Mouse (Mus musculus): ENCODE measurements around the gene Pole3. TPM values are rescaled to one million over a fixed set of nuclear protein-coding genes. Genes with fewer than 3 reads are reported as not detected.

The Pole3 gene
- 83.9 and 88.4 TPM in 2 replicates for polyA plus RNA-seq (2015; fragmentation: Nextera tagmentation; extraction: Ambion mirVana)

DNA sequence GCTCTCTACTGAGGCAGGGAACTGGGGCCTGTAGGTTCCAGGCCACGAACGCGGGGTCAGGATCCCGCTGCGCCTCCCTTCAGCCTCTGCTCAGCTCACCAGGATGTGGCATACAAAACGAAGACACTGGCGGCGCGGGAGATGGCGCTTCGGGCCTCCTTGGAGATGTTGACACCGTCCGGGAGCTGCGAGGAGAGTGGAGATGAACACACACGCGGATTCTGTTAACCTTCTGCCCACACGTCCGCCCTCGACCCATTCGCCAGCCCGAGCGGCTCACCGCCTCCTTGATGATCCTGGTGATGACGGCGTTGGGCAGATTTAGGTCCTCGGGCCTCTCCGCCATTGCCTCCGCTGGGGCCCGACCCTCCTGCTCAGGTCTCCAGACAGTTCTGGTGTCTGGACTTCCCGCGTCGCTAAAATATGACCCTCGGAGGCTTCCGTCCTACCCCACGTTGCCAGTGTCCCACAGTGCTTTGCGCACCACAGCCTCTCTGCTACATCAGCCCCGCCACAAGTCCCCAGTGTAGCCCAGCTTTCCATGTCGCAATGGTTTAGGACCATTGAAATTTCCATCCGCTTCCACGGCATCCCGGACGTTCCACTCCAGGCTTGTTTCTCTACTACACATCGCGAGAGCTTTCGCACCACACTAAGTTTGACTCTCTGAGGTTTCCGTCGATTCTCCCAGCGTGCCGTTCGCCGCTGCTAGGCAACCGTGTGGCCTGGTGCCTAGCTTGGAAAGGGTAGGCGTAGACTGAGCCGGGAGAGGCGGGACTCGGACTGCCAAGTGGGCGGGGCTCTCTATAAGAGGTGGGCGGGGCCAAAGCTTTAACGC is at the start of gene Pole3, which contains the start of gene 4933430I17Rik:
Gene Pole3, minus strand, starts transcription at position 418 of the 838 bp plus-strand sequence.
Gene 4933430I17Rik, plus strand, starts transcription at position 719 of the 838 bp plus-strand sequence.
- peak within 1 kb of the TSS; percentile 81 for H3K4me3 ChIP-seq
- peaks cover 4% of the 10 kb centered on the region for H3K36me3 ChIP-seq
- H3K4me1 ChIP-seq = peaks cover 19% of the 10 kb centered on the region
- peak within 1 kb of the TSS; percentile 98 for H3K27ac ChIP-seq (replicated peaks)
- WGBS = under 1% methylated on average over 59 of the region's 59 CpGs
- peak; percentile 98 for ATAC-seq (replicated peaks)
- H3K9ac ChIP-seq (replicated peaks) = peak within 1 kb of the TSS; percentile 84
- H3K27me3 ChIP-seq = no peaks in the 10 kb centered on the region
- no peaks in the 10 kb centered on the region for H3K9me3 ChIP-seq
- peak within 1 kb of the TSS; percentile 92 for H3K4me2 ChIP-seq (replicated peaks)

DNA sequence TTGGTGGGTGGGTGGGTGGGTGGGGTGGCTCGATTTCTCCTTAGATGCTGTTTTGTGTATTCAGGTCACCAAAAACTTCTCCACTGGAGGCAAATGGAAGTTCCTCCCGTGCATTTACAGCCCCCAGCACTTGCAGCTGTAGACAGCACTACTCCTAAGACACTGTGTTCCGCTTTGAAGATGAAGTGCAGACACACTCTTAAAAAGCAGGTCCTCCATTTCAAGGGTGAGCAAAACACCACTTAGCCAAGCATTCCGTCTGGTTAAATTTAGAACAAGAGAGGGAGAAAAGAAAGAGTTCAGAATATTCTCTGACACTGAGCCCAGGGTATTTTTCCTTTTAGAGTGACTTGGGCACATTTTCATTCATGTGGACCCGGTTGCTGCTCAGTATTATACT is 45.2 kb upstream of the Pole3 start:
- no peak overlapping the region for H3K4me3 ChIP-seq
- no peak overlapping the region for H3K4me2 ChIP-seq (replicated peaks)
- no peak overlapping the region for H3K27ac ChIP-seq (replicated peaks)
- WGBS = 78% methylated on average over 5 of the region's 5 CpGs
- H3K9ac ChIP-seq (replicated peaks) = no peak overlapping the region
- no peaks in the 10 kb centered on the region for H3K36me3 ChIP-seq
- no peak for ATAC-seq (replicated peaks)
- no peaks in the 10 kb centered on the region for H3K27me3 ChIP-seq
- H3K9me3 ChIP-seq = no peaks in the 10 kb centered on the region
- H3K4me1 ChIP-seq = no peaks in the 10 kb centered on the region

DNA sequence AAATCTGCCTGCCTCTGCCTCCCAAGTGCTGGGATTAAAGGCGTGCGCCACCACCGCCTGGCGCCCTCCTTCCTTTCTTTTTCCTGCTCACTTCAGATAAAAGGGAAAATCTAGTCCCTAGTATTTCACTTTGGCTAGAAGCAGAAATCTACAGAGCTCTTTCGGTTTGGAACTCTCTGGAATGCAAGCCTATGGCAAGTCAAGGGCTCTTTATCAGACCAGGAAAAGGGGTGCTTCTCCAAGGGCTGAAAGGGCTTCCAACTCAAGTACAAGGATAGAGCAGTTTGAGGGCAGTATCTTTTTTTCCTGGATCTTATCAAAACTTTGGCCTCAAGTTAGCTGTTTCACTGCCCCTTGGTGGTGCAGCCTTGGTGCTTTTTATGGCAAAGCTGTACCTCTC is 44.7 kb upstream of the Pole3 start:
- no peak overlapping the region for H3K9ac ChIP-seq (replicated peaks)
- ATAC-seq (replicated peaks) = no peak
- H3K4me2 ChIP-seq (replicated peaks) = no peak overlapping the region
- no peaks in the 10 kb centered on the region for H3K27me3 ChIP-seq
- no peaks in the 10 kb centered on the region for H3K9me3 ChIP-seq
- no peaks in the 10 kb centered on the region for H3K4me1 ChIP-seq
- no peak overlapping the region for H3K4me3 ChIP-seq
- 93% methylated on average over 5 of the region's 5 CpGs for WGBS
- H3K27ac ChIP-seq (replicated peaks) = no peak overlapping the region
- H3K36me3 ChIP-seq = no peaks in the 10 kb centered on the region

DNA sequence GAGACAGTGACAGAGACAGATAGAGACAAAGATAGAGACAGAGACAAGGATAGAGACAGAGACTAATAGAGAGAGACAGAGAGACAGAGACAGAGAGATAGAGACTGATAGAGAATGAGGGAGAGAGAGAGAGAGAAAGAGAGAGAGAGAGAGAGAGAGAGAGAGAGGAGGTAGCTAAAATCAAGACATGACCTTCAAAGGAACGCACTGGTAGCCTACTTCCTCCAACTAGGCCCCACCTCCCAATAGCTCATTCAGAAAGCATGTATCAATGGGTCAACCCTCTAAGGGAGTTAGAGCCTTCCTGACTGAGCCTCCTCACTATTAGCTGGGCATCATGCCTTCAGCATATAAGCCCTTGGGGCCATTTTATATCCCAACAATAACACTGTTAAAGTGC is 43.5 kb upstream of the Pole3 start:
- WGBS = 100% methylated on average over 1 of the region's 1 CpGs
- H3K4me3 ChIP-seq = no peak overlapping the region
- ATAC-seq (replicated peaks) = no peak

DNA sequence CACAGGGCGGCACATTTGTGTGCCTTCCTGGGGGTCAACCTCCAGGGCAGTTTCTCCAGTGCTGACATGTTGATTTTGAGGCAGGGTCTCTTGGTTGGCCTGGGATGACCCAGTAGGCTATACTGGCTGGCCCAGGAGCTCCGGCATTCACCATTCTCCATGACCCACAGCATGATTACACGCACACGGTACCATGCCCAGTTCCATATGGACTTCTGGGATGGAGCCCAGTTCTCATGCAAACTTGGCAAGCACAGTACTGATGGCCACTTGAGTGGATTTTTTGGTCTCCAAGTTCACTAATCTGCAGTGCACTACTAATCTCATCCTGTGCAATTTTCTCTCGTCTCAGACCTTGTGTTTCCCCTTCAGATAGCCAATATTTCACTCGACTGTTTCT is 42.8 kb upstream of the Pole3 start:
- Histone ChIP-seq H3K4me3 (no peak overlapping the region), H3K9me3 (no peaks in the 10 kb centered on the region), H3K27ac (replicated peaks) (no peak overlapping the region), H3K4me1 (no peaks in the 10 kb centered on the region), H3K9ac (replicated peaks) (no peak overlapping the region), H3K27me3 (no peaks in the 10 kb centered on the region), H3K36me3 (no peaks in the 10 kb centered on the region), H3K4me2 (replicated peaks) (no peak overlapping the region)
- WGBS = 85% methylated on average over 6 of the region's 6 CpGs
- no peak for ATAC-seq (replicated peaks)

More for the DNA sequence above, 43.5 kb upstream of the Pole3 start:
- Histone ChIP-seq H3K4me1 (no peaks in the 10 kb centered on the region), H3K9me3 (no peaks in the 10 kb centered on the region), H3K27me3 (no peaks in the 10 kb centered on the region), H3K4me2 (replicated peaks) (no peak overlapping the region), H3K9ac (replicated peaks) (no peak overlapping the region), H3K36me3 (no peaks in the 10 kb centered on the region), H3K27ac (replicated peaks) (no peak overlapping the region)

DNA sequence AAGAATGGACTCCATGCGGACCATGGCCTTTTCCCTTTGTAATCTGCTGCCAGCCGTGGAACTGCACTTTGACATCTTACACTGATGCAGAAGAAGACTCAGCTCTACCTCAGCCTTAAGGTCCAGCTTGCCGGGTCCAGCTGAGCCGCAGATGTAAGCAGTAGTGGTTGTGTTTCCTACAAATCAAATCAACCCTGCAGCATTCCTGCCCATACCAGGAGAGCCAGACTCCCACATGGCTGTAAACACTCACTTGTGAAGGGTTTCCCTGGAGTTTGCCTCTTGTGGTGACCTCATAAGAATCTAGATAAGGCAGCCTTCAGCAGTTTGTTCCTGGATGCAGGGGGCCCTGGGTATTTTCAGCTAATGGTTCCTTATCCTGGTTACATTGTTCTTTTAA is 41.7 kb upstream of the Pole3 start:
- no peak overlapping the region for H3K27ac ChIP-seq (replicated peaks)
- peaks cover 1% of the 10 kb centered on the region; the same call in 1 of the 2 replicates for H3K4me1 ChIP-seq
- H3K36me3 ChIP-seq = no peaks in the 10 kb centered on the region
- no peaks in the 10 kb centered on the region for H3K27me3 ChIP-seq
- H3K4me2 ChIP-seq (replicated peaks) = no peak overlapping the region
- no peak for ATAC-seq (replicated peaks)
- WGBS = 88% methylated on average over 4 of the region's 4 CpGs
- no peaks in the 10 kb centered on the region for H3K9me3 ChIP-seq
- no peak overlapping the region for H3K4me3 ChIP-seq
- no peak overlapping the region for H3K9ac ChIP-seq (replicated peaks)

DNA sequence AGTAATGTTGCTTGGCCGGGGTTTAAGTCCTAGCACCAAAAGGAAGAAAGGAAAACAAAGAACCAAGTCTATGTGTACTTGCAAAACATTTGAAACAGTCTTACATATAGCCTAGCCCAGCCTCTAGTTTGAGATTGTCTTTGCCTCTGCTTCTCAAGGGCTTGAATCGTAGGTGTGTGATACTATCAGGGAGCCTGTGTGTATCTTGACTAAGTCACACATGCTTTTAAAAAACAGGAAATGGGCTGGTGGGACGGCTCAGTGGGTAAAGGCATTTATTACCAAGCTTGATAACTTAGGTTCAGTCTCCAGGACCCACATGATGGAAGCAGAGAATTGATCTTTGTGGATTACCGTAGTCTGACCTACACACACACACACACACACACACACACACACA is 37.1 kb upstream of the Pole3 start:
- no peak overlapping the region for H3K9ac ChIP-seq (replicated peaks)
- WGBS = 68% methylated on average over 4 of the region's 4 CpGs
- no peaks in the 10 kb centered on the region for H3K9me3 ChIP-seq
- no peak overlapping the region for H3K4me3 ChIP-seq
- H3K27ac ChIP-seq (replicated peaks) = no peak overlapping the region
- H3K4me1 ChIP-seq = peaks cover 4% of the 10 kb centered on the region; the same call in 1 of the 2 replicates
- no peak overlapping the region for H3K4me2 ChIP-seq (replicated peaks)
- H3K36me3 ChIP-seq = no peaks in the 10 kb centered on the region
- 0 out of 2 replicates have a peak, but pooled peaks cover 3% of the 10 kb centered on the region for H3K27me3 ChIP-seq
- ATAC-seq (replicated peaks) = no peak

DNA sequence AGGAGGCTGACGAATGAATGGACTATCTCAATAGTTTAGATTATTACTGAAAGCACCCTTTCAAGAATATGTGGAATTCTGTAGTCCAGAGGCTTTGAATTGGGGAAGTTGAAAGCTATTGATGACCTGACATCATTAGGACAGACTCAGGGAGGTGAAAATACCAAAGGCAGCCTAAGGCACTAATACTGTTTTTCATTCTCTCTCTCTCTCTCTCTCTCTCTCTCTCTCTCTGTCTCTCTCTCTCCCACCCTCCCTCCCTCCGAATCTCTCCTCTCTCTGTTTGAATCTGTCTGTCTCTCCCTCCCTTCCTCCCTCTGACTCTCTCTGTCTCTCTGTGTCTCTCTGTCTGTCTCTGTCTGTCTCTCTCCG is 36.7 kb upstream of the Pole3 start:
- H3K4me3 ChIP-seq = no peak overlapping the region
- no peaks in the 10 kb centered on the region for H3K36me3 ChIP-seq
- WGBS = 24% methylated on average over 3 of the region's 3 CpGs
- peak; percentile 57 for ATAC-seq (replicated peaks)
- H3K27me3 ChIP-seq = 0 out of 2 replicates have a peak, but pooled peaks cover 3% of the 10 kb centered on the region
- no peak overlapping the region for H3K9ac ChIP-seq (replicated peaks)
- H3K4me2 ChIP-seq (replicated peaks) = no peak overlapping the region
- peaks cover 4% of the 10 kb centered on the region; the same call in 1 of the 2 replicates for H3K4me1 ChIP-seq
- no peak overlapping the region for H3K27ac ChIP-seq (replicated peaks)
- H3K9me3 ChIP-seq = no peaks in the 10 kb centered on the region

DNA sequence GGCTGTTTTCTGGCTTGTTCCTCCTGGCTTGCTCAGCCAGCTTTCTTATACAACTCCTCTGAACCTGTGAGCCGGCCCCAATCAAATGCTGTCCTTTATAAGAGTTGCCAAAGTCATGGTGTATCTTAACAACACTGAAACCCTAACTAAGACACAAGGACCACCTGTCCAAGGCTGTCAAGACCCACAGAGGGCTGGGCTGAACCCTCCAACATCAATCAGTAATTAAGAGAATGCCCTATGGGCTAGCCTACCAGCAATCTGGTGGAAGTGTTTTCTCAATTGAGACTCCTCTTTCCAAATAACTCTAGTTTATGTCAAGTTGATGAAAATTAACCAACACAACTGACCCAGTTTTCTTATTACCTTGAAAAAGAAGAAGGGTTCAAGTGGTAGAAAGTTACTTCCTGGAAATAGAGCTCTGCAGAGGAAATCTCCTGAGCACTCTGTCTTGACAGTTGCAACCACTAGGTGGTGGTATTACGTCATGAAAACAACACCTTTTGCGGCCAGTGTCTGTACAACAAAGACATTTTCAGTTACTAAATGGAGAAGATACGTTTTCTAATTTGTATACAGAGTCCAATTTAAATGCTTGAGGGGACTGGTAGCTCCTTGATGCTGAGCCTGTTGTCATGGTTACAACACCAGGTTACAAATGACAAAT is 36.2 kb upstream of the Pole3 start:
- no peaks in the 10 kb centered on the region for H3K36me3 ChIP-seq
- no peak overlapping the region for H3K27ac ChIP-seq (replicated peaks)
- H3K4me3 ChIP-seq = no peak overlapping the region
- peaks cover 4% of the 10 kb centered on the region; the same call in 1 of the 2 replicates for H3K4me1 ChIP-seq
- ATAC-seq (replicated peaks) = peak; percentile 82
- 20% methylated on average over 4 of the region's 4 CpGs for WGBS
- H3K27me3 ChIP-seq = 0 out of 2 replicates have a peak, but pooled peaks cover 3% of the 10 kb centered on the region
- no peak overlapping the region for H3K4me2 ChIP-seq (replicated peaks)
- no peak overlapping the region for H3K9ac ChIP-seq (replicated peaks)
- no peaks in the 10 kb centered on the region for H3K9me3 ChIP-seq

DNA sequence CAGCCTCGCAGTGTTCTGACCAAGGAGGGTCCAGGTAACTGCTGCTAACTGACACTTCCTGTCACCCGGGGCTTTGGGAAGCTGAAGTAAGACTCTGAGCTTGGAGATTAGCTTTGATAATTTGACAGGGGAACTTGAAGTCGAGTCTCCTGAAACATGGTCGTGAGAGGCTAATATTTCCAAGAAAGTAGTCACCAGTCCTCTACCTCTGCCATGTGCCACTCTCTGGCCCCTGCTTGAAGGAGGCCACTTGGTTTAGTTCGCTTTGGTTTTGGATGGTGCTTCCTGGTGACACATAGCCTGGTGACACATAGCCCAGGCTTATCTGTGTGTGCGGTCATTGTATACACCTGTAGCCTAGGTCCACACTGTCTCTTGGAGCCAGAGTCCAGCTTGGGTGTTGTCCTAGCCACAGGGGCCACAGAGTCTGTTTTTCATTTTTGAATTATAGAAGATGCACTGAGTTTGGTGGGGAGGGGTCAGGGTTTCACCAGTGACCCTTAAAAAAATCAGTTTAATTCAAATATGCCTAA is 35.0 kb upstream of the Pole3 start, which contains the start of gene Rgs3:
Gene Rgs3, plus strand, starts transcription at position 51 of the 533 bp plus-strand sequence.
- WGBS = 72% methylated on average over 6 of the region's 6 CpGs
- Histone ChIP-seq H3K4me2 (replicated peaks) (no peak within 1 kb of the TSS), H3K9ac (replicated peaks) (no peak within 1 kb of the TSS)

DNA sequence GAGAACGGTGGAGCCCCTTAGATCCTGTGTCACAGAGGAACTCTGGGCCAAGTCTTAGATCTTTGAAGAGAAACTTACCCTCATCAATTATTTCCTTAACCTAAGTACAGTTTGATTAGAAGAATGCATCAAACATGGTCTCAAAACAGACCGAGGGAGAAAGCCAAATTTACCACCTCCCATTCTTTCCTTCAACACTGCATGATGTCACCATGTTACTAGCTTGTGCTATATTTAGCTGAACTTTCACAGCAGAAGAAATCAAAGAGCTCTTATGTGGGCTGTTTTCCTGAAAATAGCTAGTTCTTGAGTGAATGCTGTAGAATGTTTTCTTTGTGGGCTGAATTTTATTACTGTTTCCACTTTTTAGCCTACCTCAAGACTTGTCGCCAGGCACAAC is 32.6 kb upstream of the Pole3 start:
- WGBS = 42% methylated on average over 3 of the region's 3 CpGs
- Histone ChIP-seq H3K9ac (replicated peaks) (no peak overlapping the region), H3K27me3 (0 out of 2 replicates have a peak, but pooled peaks cover 3% of the 10 kb centered on the region), H3K4me2 (replicated peaks) (no peak overlapping the region), H3K4me3 (no peak overlapping the region), H3K9me3 (no peaks in the 10 kb centered on the region), H3K27ac (replicated peaks) (no peak overlapping the region), H3K4me1 (peaks cover 4% of the 10 kb centered on the region; the same call in 1 of the 2 replicates), H3K36me3 (no peaks in the 10 kb centered on the region)
- ATAC-seq (replicated peaks) = no peak

More for the DNA sequence above, 35.0 kb upstream of the Pole3 start, which contains the start of gene Rgs3:
- no peaks in the 10 kb centered on the region for H3K36me3 ChIP-seq
- ATAC-seq (replicated peaks) = no peak
- 0 out of 2 replicates have a peak, but pooled peaks cover 3% of the 10 kb centered on the region for H3K27me3 ChIP-seq
- no peak within 1 kb of the TSS for H3K4me3 ChIP-seq
- no peak within 1 kb of the TSS for H3K27ac ChIP-seq (replicated peaks)
- H3K9me3 ChIP-seq = no peaks in the 10 kb centered on the region
- peaks cover 4% of the 10 kb centered on the region; the same call in 1 of the 2 replicates for H3K4me1 ChIP-seq

DNA sequence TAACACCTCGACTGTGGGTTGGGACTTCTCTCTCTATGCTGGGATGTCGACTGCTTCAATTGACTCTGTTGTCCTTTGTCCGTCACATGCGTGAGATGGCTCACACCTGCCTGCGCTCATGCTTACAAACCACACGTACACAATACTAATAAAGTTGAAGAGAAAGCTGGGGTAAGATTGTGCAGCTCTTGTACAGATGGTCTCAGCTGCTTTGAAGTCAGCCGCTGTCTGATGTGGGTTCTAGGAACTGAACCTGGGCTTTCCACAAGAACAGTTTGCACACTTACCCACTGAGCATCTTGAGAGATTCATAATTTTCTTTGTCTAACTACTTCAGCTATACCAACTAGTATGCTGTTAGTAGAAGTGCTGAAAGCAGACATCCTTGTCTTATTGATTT is 27.1 kb upstream of the Pole3 start:
- Histone ChIP-seq H3K27ac (replicated peaks) (no peak overlapping the region), H3K36me3 (no peaks in the 10 kb centered on the region), H3K4me2 (replicated peaks) (no peak overlapping the region), H3K9ac (replicated peaks) (no peak overlapping the region), H3K4me3 (no peak overlapping the region), H3K9me3 (no peaks in the 10 kb centered on the region), H3K27me3 (no peaks in the 10 kb centered on the region), H3K4me1 (no peaks in the 10 kb centered on the region)
- WGBS = 86% methylated on average over 7 of the region's 7 CpGs
- ATAC-seq (replicated peaks) = no peak
